In genomic region chr1:135540270-135540669, GRCm38 (mm10) we compare ENCODE assay signal across 8 mouse cellular contexts.
DNase-seq lines count a peak whose midpoint lies in the region; ATAC-seq lines count a peak whose summit lies in the region.

No protein-coding gene starts in this region.

- peaks cover 37% of the 10 kb centered on the region for H3K4me1 ChIP-seq in hindbrain, embryonic 15.5 days (replicated peaks)

- no peaks in the 10 kb centered on the region for H3K9me3 ChIP-seq in hindbrain, embryonic 15.5 days

- H3K9ac ChIP-seq in hindbrain, embryonic 15.5 days = no peak overlapping the region

- no peaks in the 10 kb centered on the region for H3K27me3 ChIP-seq in hindbrain, embryonic 15.5 days

- H3K4me3 ChIP-seq in hindbrain, embryonic 15.5 days = no peak overlapping the region

- H3K36me3 ChIP-seq in hindbrain, embryonic 15.5 days = no peaks in the 10 kb centered on the region

- H3K27ac ChIP-seq in hindbrain, embryonic 15.5 days (replicated peaks) = 0 out of 2 replicates have a peak overlapping the region, but pooled peaks have one; percentile 21

- no peak overlapping the region for H3K4me2 ChIP-seq in hindbrain, embryonic 15.5 days

- ATAC-seq in hindbrain, embryonic 15.5 days (ENCODE audit: low FRiP score, low read depth) = peak; percentile 71

- WGBS in hindbrain, embryonic 15.5 days = 22% methylated on average over 4 of the region's 4 CpGs

- DNase-seq in WW6 (ENCODE audit: low read depth, low spot score) = peak; percentile 66
- DNase-seq in cerebellum, postnatal 36 days = peak; percentile 76 to 83
- peak; percentile 87 for DNase-seq in gastrocnemius, adult 18-20 months (ENCODE audit: low spot score)
- DNase-seq in layer of hippocampus, postnatal 25 days (ENCODE audit: extremely low spot score in 1 of 2, low spot score in 1 of 2) = peak; percentile 89 to 97
- DNase-seq in lung, postnatal 14 days = peak; percentile 93
- DNase-seq in retina, postnatal 7 days (ENCODE audit: low read depth, low spot score) = peak; percentile 88
- DNase-seq in urinary bladder, adult 2 months (ENCODE audit: low spot score) = peak; percentile 60
